Mouse (Mus musculus): ENCODE data around the gene Taar7a. TPM values are rescaled to one million over a fixed set of nuclear protein-coding genes. Genes with fewer than 3 reads are reported as not detected.

Gene Taar7a
- polyA plus RNA-seq, 1 experiment: not detected

DNA sequence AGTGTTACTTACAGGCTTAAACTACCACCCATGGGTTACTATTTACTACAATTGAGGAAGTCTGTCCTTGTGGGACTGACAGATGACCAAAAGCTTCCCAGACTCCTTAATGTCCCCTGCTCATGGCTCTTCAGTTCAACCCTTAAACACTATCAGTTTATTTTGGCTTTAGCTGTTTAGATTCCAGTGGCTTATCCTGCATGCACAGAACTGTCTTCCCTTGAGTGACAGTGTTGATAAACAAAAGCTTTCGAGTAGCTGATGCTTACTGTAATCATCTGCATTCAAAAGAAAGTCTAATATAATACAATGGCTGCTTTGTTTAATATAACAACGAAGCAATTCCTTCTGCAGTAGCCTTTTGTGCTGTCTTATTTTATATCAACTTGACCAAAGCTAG lies 13.8 kb upstream of the Taar7a start:
- Histone ChIP-seq H3K36me3 (ENCODE audit: control insufficient read depth, insufficient read depth) (no peaks in the 10 kb centered on the region), H3ac (ENCODE audit: control insufficient read depth, insufficient read length, low read depth) (no peak overlapping the region), H3K27me3 (ENCODE audit: control insufficient read depth, insufficient read depth, insufficient read length) (no peaks in the 10 kb centered on the region), H3K79me2 (ENCODE audit: control insufficient read depth, insufficient read depth) (no peaks in the 10 kb centered on the region), H3K4me3 (ENCODE audit: insufficient read depth, poor library complexity, severe bottlenecking) (no peak overlapping the region), H3K79me3 (ENCODE audit: low read depth) (no peaks in the 10 kb centered on the region)
- TF ChIP-seq MYOG (IDR thresholded peaks at IDR 0.05; ENCODE audit: control insufficient read depth, extremely low read depth, insufficient read length): no peak
- TF ChIP-seq MYOD1 (IDR thresholded peaks at IDR 0.05; ENCODE audit: control insufficient read depth, insufficient read length, low read depth): no peak
- no peak for TF ChIP-seq FOSL1 (IDR thresholded peaks at IDR 0.05; ENCODE audit: insufficient read depth, low read length, poor library complexity, severe bottlenecking)
- no peak for TF ChIP-seq CTCF (IDR thresholded peaks at IDR 0.05; ENCODE audit: control insufficient read depth, insufficient read depth, insufficient read length)
- TF ChIP-seq CEBPB (IDR thresholded peaks at IDR 0.05; ENCODE audit: low read depth): no peak
- TF ChIP-seq USF1 (IDR thresholded peaks at IDR 0.05; ENCODE audit: low read depth): no peak
- TF ChIP-seq MAX (IDR thresholded peaks at IDR 0.05): no peak

DNA sequence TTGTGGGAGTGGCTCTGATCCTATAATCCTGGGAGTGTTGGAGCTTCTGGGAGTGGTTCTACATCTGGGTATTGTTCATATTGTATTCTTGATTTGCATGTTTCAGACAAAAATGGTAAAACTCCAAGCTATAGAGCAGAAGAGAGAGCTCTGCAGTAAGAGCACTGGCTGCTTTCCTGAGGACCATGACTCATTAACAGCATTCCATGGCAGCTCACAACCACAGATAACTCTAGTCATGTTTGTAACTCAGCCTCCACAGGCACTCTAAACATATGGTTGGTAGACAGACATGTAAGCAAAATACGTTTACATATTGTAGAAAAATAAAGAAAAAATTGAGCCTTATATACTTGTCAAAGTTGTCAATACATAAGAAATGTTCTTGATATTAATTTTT lies 13.2 kb upstream of the Taar7a start:
- Histone ChIP-seq H3K36me3 (ENCODE audit: control insufficient read depth, insufficient read depth) (no peaks in the 10 kb centered on the region), H3K79me3 (ENCODE audit: low read depth) (no peaks in the 10 kb centered on the region), H3K4me3 (ENCODE audit: insufficient read depth, poor library complexity, severe bottlenecking) (no peak overlapping the region), H3K27me3 (ENCODE audit: control insufficient read depth, insufficient read depth, insufficient read length) (no peaks in the 10 kb centered on the region), H3ac (ENCODE audit: control insufficient read depth, insufficient read length, low read depth) (no peak overlapping the region), H3K79me2 (ENCODE audit: control insufficient read depth, insufficient read depth) (no peaks in the 10 kb centered on the region)
- TF ChIP-seq CTCF (IDR thresholded peaks at IDR 0.05; ENCODE audit: control insufficient read depth, insufficient read depth, insufficient read length): no peak
- no peak for TF ChIP-seq USF1 (IDR thresholded peaks at IDR 0.05; ENCODE audit: low read depth)
- no peak for TF ChIP-seq MAX (IDR thresholded peaks at IDR 0.05)
- TF ChIP-seq MYOG (IDR thresholded peaks at IDR 0.05; ENCODE audit: control insufficient read depth, extremely low read depth, insufficient read length): no peak
- TF ChIP-seq CEBPB (IDR thresholded peaks at IDR 0.05; ENCODE audit: low read depth): no peak
- no peak for TF ChIP-seq MYOD1 (IDR thresholded peaks at IDR 0.05; ENCODE audit: control insufficient read depth, insufficient read length, low read depth)
- no peak for TF ChIP-seq FOSL1 (IDR thresholded peaks at IDR 0.05; ENCODE audit: insufficient read depth, low read length, poor library complexity, severe bottlenecking)

DNA sequence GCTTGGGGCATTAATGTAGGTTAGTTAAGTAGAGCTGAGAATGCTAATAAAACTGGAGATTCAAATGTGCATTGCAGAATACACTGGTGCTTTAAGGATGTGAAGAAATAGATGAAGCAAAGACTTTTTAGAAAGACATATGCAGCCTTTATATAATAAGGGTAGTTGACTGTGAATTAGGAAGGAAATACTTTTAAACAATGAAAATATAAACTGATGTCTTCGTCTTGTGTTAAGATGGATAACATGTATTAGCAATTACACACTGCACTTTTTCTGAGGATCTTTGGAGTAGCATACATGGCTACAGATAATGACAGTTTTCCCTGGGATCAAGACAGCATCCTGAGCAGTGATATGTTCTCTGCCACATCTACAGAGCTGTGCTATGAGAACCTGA lies 6.4 kb upstream of the Taar7a start, which contains the start of gene Taar7b:
Taar7b (plus strand) TSS at position 301 of the 400 bp plus-strand sequence.
- H3K27me3 ChIP-seq (ENCODE audit: control insufficient read depth, insufficient read depth, insufficient read length): no peaks in the 10 kb centered on the region
- TF ChIP-seq CEBPB (IDR thresholded peaks at IDR 0.05; ENCODE audit: low read depth): no peak
- TF ChIP-seq MYOG (IDR thresholded peaks at IDR 0.05; ENCODE audit: control insufficient read depth, extremely low read depth, insufficient read length): no peak
- no peak for TF ChIP-seq CTCF (IDR thresholded peaks at IDR 0.05; ENCODE audit: control insufficient read depth, insufficient read depth, insufficient read length)
- no peak for TF ChIP-seq MYOD1 (IDR thresholded peaks at IDR 0.05; ENCODE audit: control insufficient read depth, insufficient read length, low read depth)
- TF ChIP-seq FOSL1 (IDR thresholded peaks at IDR 0.05; ENCODE audit: insufficient read depth, low read length, poor library complexity, severe bottlenecking): no peak
- no peak for TF ChIP-seq USF1 (IDR thresholded peaks at IDR 0.05; ENCODE audit: low read depth)
- TF ChIP-seq MAX (IDR thresholded peaks at IDR 0.05): no peak
- no peaks in the 10 kb centered on the region for H3K79me3 ChIP-seq (ENCODE audit: low read depth)
- no peak within 1 kb of the TSS for H3K4me3 ChIP-seq (ENCODE audit: insufficient read depth, poor library complexity, severe bottlenecking)
- H3K36me3 ChIP-seq (ENCODE audit: control insufficient read depth, insufficient read depth): no peaks in the 10 kb centered on the region
- H3K79me2 ChIP-seq (ENCODE audit: control insufficient read depth, insufficient read depth): no peaks in the 10 kb centered on the region
- no peak within 1 kb of the TSS for H3ac ChIP-seq (ENCODE audit: control insufficient read depth, insufficient read length, low read depth)

DNA sequence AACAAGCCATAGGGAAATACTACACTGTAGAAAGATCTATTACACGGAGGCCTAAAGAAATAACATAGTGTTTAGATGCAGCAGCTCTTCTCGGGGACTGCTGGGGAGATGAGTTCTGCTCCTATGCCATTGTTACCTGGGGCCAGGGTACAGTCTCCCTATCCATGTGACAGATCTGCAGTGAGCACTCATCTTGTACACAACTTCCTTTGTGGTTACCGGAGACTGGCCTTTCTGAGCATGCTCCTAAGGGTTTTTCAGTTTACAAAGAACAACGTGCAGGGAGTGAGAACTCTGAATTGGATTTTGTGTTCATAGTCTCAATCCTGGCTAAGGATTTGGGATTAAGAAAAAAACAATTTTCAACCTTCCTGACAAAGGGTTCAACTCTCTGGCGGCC lies 6.9 kb downstream of the Taar7a start:
- peaks cover 7% of the 10 kb centered on the region for H3K27me3 ChIP-seq (ENCODE audit: control insufficient read depth, insufficient read depth, insufficient read length)
- H3K36me3 ChIP-seq (ENCODE audit: control insufficient read depth, insufficient read depth): no peaks in the 10 kb centered on the region
- no peak overlapping the region for H3K4me3 ChIP-seq (ENCODE audit: insufficient read depth, poor library complexity, severe bottlenecking)
- no peaks in the 10 kb centered on the region for H3K79me3 ChIP-seq (ENCODE audit: low read depth)
- H3ac ChIP-seq (ENCODE audit: control insufficient read depth, insufficient read length, low read depth): no peak overlapping the region
- no peak for TF ChIP-seq CTCF (IDR thresholded peaks at IDR 0.05; ENCODE audit: control insufficient read depth, insufficient read depth, insufficient read length)
- no peaks in the 10 kb centered on the region for H3K79me2 ChIP-seq (ENCODE audit: control insufficient read depth, insufficient read depth)

DNA sequence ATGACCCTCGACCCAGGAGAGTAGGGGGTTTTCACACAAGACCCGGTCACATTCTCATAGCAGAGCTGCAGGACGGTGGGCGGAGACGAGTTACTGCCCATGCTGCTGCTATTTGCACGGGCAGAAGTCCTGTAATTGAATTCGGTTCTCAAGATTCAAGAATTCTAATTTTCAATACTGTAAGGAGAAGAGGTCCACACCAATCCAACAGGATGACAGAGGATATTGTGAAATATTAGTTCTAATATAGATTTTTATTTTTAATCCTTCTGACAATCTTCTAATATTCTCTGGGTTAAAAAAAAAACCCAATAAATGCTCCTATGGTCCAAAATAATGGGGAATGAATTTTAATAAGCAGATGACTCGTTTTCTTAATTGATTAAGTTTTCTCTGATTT lies 7.7 kb downstream of the Taar7a start, which contains the start of gene Taar6:
Taar6 (minus strand) TSS at position 101 of the 400 bp plus-strand sequence.
- no peaks in the 10 kb centered on the region for H3K36me3 ChIP-seq (ENCODE audit: control insufficient read depth, insufficient read depth)
- H3K4me3 ChIP-seq (ENCODE audit: insufficient read depth, poor library complexity, severe bottlenecking): no peak within 1 kb of the TSS
- TF ChIP-seq MAX (IDR thresholded peaks at IDR 0.05) (no peak), CTCF (IDR thresholded peaks at IDR 0.05; ENCODE audit: control insufficient read depth, insufficient read depth, insufficient read length) (no peak)
- H3K79me2 ChIP-seq (ENCODE audit: control insufficient read depth, insufficient read depth): no peaks in the 10 kb centered on the region
- H3ac ChIP-seq (ENCODE audit: control insufficient read depth, insufficient read length, low read depth): no peak within 1 kb of the TSS
- no peaks in the 10 kb centered on the region for H3K79me3 ChIP-seq (ENCODE audit: low read depth)
- H3K27me3 ChIP-seq (ENCODE audit: control insufficient read depth, insufficient read depth, insufficient read length): peaks cover 7% of the 10 kb centered on the region

DNA sequence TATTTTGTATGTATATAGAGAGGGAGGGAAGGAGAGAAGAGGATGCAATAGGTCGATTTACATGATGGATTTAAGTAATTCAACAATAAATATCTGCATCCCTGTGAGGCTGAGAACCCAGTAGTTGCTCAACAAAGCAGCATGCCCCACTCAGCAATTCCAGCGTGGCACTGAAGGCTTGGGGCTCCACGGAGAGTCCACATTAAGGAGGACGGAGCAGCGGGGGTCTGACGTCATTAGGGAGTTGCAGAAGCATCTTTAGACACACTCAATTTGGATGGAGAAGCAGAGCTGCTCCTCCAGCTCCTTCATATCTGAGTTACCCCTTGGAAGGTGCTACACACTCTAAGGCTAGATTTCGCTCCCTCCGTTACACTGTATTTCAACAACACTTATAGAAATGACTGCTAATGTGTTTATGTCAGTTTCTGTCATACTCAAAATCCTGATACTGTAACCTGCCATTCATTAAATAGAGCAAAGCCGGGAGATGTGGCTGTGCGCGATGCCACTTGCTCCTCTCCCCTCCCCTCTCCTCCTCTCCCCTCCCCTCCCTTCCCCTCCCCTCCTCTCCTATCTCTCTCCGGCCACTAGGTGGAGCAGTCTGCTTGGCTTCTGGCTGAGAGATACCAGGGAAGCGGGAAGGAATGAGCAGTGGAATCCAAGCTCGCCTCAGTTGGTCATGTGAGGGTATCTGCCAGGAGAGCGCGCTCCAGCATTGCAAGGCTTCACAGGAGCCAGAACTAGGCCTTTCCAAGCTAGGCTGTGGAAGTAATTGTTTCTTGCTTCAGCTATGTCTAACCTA lies 14.2 kb downstream of the Taar7a start:
- no peaks in the 10 kb centered on the region for H3K79me2 ChIP-seq (ENCODE audit: control insufficient read depth, insufficient read depth)
- H3K4me3 ChIP-seq (ENCODE audit: insufficient read depth, poor library complexity, severe bottlenecking): no peak overlapping the region
- TF ChIP-seq USF1 (IDR thresholded peaks at IDR 0.05; ENCODE audit: low read depth) (no peak), CTCF (IDR thresholded peaks at IDR 0.05; ENCODE audit: control insufficient read depth, insufficient read depth, insufficient read length) (peak; percentile 31)
- no peaks in the 10 kb centered on the region for H3K79me3 ChIP-seq (ENCODE audit: low read depth)
- H3K27me3 ChIP-seq (ENCODE audit: control insufficient read depth, insufficient read depth, insufficient read length): no peaks in the 10 kb centered on the region
- H3ac ChIP-seq (ENCODE audit: control insufficient read depth, insufficient read length, low read depth): no peak overlapping the region
- no peaks in the 10 kb centered on the region for H3K36me3 ChIP-seq (ENCODE audit: control insufficient read depth, insufficient read depth)
